Mouse (Mus musculus) lung, adult 2 months (tissue): ENCODE measurements at regions not wholly inside any gene's neighbourhood (a gene's known extent, or its start where the extent isn't known, plus 50 kb on each side); places are given as distances from the start of the nearest gene placed in this dataset.

Experiments
- CTCF ChIP-seq: fragments of 200-500 bp; IDR thresholded peaks from 2 replicates; pipeline ENCODE4 v1.5.1; 2011; ENCODE audit warnings: mild to moderate bottlenecking, low read length, control low read depth; ENCODE audit not compliant: insufficient read depth
- POLR2A ChIP-seq: fragments of 200-500 bp; IDR thresholded peaks from 2 replicates; pipeline ENCODE4 v1.6.1; 2011; ENCODE audit warnings: low read depth, mild to moderate bottlenecking, control low read depth, low read length, borderline replicate concordance; ENCODE audit errors: extremely low read depth

- TF ChIP-seq CTCF (no peak), POLR2A (no peak)
Measured at GRCm38 (mm10) chr10:87732658-87733057, 125.4 kb upstream of the Igf1 start.
